Mouse (Mus musculus) limb, embryonic 13.5 days (tissue): ENCODE results near the gene Nbea. TPM values are rescaled to one million over a fixed set of nuclear protein-coding genes. Genes with fewer than 3 reads are reported as not detected.

ENCODE experiments used
- ATAC-seq: fragments of 200-750 bp; cut with Nextera tagmentation; 2 replicates; pipeline ENCODE4 v1.8.0; 2017; ENCODE audit warnings: low read depth, moderate number of reproducible peaks, moderate TSS enrichment; ENCODE audit not compliant: low FRiP score
- H3K27ac ChIP-seq: fragments of 300-500 bp; sonication (generic); 2 replicates; pipeline ENCODE4 v1.5.1; 2015; ENCODE audit warnings: inconsistent platforms, mild to moderate bottlenecking, moderate library complexity
- H3K27me3 ChIP-seq: fragments of 300-500 bp; sonication (generic); 2 replicates; pipeline ENCODE4 v1.6.1; 2015; ENCODE audit warnings: mild to moderate bottlenecking, inconsistent platforms
- H3K36me3 ChIP-seq: fragments of 300-500 bp; sonication (generic); 2 replicates; pipeline ENCODE4 v1.6.1; 2015; ENCODE audit warnings: inconsistent platforms, mild to moderate bottlenecking, moderate library complexity
- H3K4me1 ChIP-seq: fragments of 300-500 bp; sonication (generic); 2 replicates; pipeline ENCODE4 v1.6.1; 2015; ENCODE audit warnings: inconsistent platforms
- H3K4me2 ChIP-seq: fragments of 300-500 bp; sonication (generic); replicated peaks from 2 replicates; pipeline ENCODE4 v1.6.1; 2015; ENCODE audit warnings: inconsistent platforms, mild to moderate bottlenecking, moderate library complexity
- H3K4me3 ChIP-seq: fragments of 300-500 bp; sonication (generic); 2 replicates; pipeline ENCODE4 v1.5.1; 2015; ENCODE audit warnings: moderate library complexity, mild to moderate bottlenecking, inconsistent platforms
- H3K9ac ChIP-seq: fragments of 300-500 bp; sonication (generic); 2 replicates; pipeline ENCODE4 v1.6.1; 2015; ENCODE audit warnings: mild to moderate bottlenecking, inconsistent platforms
- H3K9me3 ChIP-seq: fragments of 300-500 bp; sonication (generic); 2 replicates; pipeline ENCODE4 v1.6.1; 2016; ENCODE audit warnings: inconsistent platforms
- WGBS: fragments of 180-500 bp; shearing (Covaris S2); methylation state at CpG from one replicate; pipeline ENCODE4 v1.1.7; 2015; 5-methylcytosine and 5-hydroxymethylcytosine counted together
- polyA plus RNA-seq: library from polyadenylated mRNA; unstranded; fragments of >200 nt; fragmentation: Nextera tagmentation; extraction: Ambion mirVana; gene quantifications from 2 replicates; pipeline ENCODE4 v1.2.1, GENCODE M21; 2015

Nbea gene
- polyA plus RNA-seq, 1 experiment from 2014 or later: 19.4 TPM

DNA sequence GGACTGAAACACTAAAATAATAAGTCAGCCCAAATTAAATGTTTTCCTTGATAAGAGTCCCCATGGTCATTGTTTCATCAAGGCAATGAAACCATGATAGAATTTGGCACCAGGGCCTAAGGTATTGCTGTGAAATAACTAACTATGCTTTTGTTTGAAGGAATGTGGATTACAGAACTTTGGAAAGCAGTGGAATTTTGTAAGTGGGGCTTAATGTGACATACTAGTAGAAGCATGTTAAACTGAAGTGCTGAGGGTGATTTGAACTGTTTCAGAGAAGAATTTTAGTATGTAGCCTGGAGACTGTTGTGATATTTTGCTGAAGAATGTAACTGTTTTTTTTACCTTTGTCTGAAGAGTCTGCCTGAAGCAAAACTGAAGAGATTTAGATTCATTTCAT lies 66.9 kb downstream of the Nbea start:
- no peak overlapping the region for H3K9ac ChIP-seq
- H3K36me3 ChIP-seq: peaks cover 8% of the 10 kb centered on the region
- ATAC-seq: no peak
- H3K4me1 ChIP-seq: no peaks in the 10 kb centered on the region
- H3K4me3 ChIP-seq: no peak overlapping the region
- H3K9me3 ChIP-seq: no peaks in the 10 kb centered on the region
- H3K4me2 ChIP-seq: no peak overlapping the region
- H3K27me3 ChIP-seq: no peaks in the 10 kb centered on the region
- no peak overlapping the region for H3K27ac ChIP-seq

DNA sequence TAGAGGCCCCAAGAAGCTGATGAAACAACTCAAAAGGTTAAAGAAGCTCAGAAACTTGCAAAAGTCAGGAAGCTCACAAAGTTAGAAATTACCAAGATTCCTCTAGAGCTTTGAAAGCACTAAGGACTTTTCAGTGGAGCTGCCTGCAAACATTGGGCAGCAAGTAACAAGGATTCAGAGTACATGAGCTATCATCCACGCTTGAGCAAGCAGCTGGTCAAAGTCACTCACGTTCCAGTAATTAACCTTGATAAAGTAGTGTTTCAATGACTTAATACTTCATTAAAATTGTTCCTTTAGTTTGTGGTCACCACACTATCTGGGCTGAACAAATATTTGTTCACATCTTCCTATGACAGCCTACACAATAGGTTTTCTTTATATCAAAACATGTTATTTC lies 75.4 kb downstream of the Nbea start:
- no peak for ATAC-seq
- no peak overlapping the region for H3K4me3 ChIP-seq
- H3K27ac ChIP-seq: no peak overlapping the region
- 76% methylated on average over 2 of the region's 2 CpGs for WGBS
- H3K27me3 ChIP-seq: no peaks in the 10 kb centered on the region
- no peaks in the 10 kb centered on the region for H3K36me3 ChIP-seq
- no peak overlapping the region for H3K4me2 ChIP-seq
- no peaks in the 10 kb centered on the region for H3K9me3 ChIP-seq
- no peaks in the 10 kb centered on the region for H3K4me1 ChIP-seq
- no peak overlapping the region for H3K9ac ChIP-seq

DNA sequence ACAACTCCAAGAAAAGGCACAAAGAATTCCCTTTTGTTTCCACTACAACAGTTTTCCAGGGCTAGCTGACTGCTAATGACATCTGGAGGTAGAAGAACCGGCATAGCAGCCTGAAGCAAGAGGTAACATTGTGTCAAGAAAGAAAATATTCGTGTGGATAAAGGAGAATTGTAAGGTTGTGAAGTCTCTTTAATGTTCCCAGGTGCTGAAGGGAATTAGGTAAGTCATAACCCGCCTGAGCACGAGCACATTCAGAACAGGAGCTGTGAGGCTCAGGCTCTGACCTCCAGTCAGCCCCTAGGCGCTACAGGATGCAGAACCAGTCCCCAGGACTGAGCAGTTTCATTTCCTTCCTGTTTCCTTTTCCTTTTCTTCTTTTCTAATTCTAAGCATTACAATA lies 86.4 kb downstream of the Nbea start:
- H3K27ac ChIP-seq: peak overlapping the region; percentile 34
- WGBS: 16% methylated on average over 5 of the region's 5 CpGs

DNA sequence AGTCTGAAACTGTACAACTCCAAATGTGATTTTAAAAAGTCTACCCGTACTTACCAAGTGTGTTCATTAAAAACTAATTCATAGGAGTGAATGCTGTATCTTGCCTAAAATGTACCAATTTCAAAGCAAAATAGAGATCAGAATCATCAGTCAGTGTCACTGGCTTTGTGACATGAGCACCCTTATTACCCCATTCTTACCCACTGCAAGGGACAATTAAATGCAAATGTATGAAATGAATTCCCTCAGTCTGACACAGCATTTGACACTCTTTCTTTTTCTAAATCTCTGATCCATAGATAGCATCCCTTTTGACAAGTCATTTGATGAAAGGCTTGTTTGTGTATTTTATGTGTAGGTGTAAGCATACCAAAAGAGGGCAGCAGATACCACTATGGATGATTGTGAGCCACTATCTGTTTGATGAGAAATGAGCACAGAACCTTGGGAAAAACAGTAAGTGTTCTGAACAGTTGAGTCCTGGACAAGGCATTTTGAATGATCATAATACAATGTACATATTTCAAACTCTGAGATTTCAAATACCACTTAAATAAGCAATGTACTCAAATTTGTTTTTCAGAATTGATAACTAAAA lies 104.4 kb downstream of the Nbea start:
- H3K4me1 ChIP-seq: no peaks in the 10 kb centered on the region
- H3K36me3 ChIP-seq: peaks cover 11% of the 10 kb centered on the region; the same call in 1 of the 2 replicates
- H3K4me2 ChIP-seq: no peak overlapping the region
- no peak for ATAC-seq
- WGBS: 98% methylated on average over 1 of the region's 1 CpGs
- no peaks in the 10 kb centered on the region for H3K9me3 ChIP-seq
- H3K27ac ChIP-seq: no peak overlapping the region
- no peaks in the 10 kb centered on the region for H3K27me3 ChIP-seq
- H3K9ac ChIP-seq: no peak overlapping the region
- H3K4me3 ChIP-seq: no peak overlapping the region

More for the DNA sequence above, 86.4 kb downstream of the Nbea start:
- no peak overlapping the region for H3K9ac ChIP-seq
- ATAC-seq: no peak
- H3K27me3 ChIP-seq: no peaks in the 10 kb centered on the region
- H3K4me3 ChIP-seq: no peak overlapping the region
- 0 out of 2 replicates have a peak overlapping the region, but pooled peaks have one; percentile 3 for H3K4me2 ChIP-seq
- no peaks in the 10 kb centered on the region for H3K36me3 ChIP-seq
- H3K9me3 ChIP-seq: no peaks in the 10 kb centered on the region
- peaks cover 12% of the 10 kb centered on the region for H3K4me1 ChIP-seq

DNA sequence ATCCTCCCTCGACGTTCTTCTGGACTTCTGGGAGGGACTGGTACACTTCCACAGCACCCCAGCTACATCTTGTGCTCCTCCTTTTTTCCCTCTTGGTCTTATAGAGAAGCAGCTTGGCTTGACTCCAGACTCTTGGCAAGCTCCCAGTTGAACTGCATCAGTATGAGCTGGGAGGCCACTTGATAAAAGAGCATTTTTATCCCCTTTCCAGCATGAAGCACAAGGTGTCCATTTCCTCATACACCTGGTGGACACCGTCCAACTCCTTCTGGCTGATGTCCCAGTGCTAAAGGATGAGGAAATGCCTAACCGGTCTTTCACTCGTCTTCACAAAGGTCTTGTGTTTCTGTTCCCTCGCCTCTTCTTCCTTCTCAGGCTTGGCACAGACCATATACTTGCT lies 115.7 kb downstream of the Nbea start:
- H3K9me3 ChIP-seq: no peaks in the 10 kb centered on the region
- no peak overlapping the region for H3K4me2 ChIP-seq
- H3K9ac ChIP-seq: no peak overlapping the region
- no peak overlapping the region for H3K27ac ChIP-seq
- ATAC-seq: no peak
- H3K4me1 ChIP-seq: peaks cover 5% of the 10 kb centered on the region; the same call in 1 of the 2 replicates
- WGBS: 73% methylated on average over 6 of the region's 6 CpGs
- H3K27me3 ChIP-seq: no peaks in the 10 kb centered on the region
- H3K36me3 ChIP-seq: peaks cover 5% of the 10 kb centered on the region
- no peak overlapping the region for H3K4me3 ChIP-seq

DNA sequence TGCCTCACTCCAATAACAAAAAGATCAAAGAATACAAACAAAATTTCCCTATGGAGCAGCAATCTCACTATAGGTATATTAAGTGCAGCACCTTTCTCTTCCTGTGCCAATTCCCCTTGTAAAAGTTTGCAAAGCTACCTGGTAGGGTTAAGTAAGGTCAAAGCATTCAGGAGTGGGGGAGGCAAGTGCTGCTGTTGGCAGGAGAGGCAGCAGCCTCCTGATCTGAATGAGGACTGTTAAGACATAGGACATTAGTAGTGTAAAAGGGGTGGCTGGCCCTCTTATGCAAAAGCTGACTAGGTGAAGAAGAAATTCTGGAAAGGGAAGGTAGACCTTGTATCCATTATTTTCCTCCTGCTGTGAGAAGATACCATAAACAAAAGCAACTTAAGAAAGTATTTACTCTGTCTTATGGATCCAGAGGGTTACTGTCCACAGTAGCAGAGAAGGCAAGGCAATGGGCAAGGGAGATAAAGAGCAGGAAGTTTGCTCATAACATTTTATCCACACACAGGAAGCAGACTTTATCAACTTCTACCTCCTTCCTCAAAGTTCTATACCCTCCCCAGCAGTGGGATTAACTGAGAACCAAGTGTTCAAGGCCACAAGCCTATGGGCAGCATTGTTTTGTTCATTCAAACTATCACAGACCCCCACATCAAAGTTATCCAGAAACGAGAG lies 117.0 kb downstream of the Nbea start:
- H3K27me3 ChIP-seq: no peaks in the 10 kb centered on the region
- WGBS: 75% methylated on average over 1 of the region's 1 CpGs
- no peak overlapping the region for H3K9ac ChIP-seq
- no peak overlapping the region for H3K4me2 ChIP-seq
- no peak overlapping the region for H3K4me3 ChIP-seq
- H3K4me1 ChIP-seq: peaks cover 5% of the 10 kb centered on the region; the same call in 1 of the 2 replicates
- H3K9me3 ChIP-seq: no peaks in the 10 kb centered on the region
- ATAC-seq: no peak
- H3K27ac ChIP-seq: no peak overlapping the region
- peaks cover 5% of the 10 kb centered on the region for H3K36me3 ChIP-seq

DNA sequence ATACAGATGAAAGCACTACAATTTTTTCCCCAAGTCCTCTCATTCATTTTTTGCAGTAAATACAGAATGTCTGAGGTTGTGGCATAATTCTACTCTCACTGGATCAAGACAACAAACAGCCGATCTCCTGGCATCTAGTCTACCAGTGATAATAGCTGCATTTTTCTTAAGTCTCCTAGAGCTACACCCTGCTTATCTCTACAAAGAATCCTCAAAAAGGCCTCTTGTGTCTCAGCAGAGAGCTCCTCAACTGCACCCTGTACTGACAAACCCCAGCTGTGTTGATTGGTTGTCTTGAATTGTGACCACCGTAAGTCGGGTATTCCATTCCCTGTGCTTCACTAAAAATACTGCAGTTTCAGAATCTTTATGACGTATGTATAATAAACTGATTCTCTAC lies 118.3 kb downstream of the Nbea start:
- no peak for ATAC-seq
- peaks cover 5% of the 10 kb centered on the region for H3K36me3 ChIP-seq
- no peak overlapping the region for H3K27ac ChIP-seq
- no peaks in the 10 kb centered on the region for H3K27me3 ChIP-seq
- no peak overlapping the region for H3K4me3 ChIP-seq
- peaks cover 5% of the 10 kb centered on the region; the same call in 1 of the 2 replicates for H3K4me1 ChIP-seq
- no peak overlapping the region for H3K4me2 ChIP-seq
- no peak overlapping the region for H3K9ac ChIP-seq
- no peaks in the 10 kb centered on the region for H3K9me3 ChIP-seq
- WGBS: 85% methylated on average over 4 of the region's 4 CpGs

DNA sequence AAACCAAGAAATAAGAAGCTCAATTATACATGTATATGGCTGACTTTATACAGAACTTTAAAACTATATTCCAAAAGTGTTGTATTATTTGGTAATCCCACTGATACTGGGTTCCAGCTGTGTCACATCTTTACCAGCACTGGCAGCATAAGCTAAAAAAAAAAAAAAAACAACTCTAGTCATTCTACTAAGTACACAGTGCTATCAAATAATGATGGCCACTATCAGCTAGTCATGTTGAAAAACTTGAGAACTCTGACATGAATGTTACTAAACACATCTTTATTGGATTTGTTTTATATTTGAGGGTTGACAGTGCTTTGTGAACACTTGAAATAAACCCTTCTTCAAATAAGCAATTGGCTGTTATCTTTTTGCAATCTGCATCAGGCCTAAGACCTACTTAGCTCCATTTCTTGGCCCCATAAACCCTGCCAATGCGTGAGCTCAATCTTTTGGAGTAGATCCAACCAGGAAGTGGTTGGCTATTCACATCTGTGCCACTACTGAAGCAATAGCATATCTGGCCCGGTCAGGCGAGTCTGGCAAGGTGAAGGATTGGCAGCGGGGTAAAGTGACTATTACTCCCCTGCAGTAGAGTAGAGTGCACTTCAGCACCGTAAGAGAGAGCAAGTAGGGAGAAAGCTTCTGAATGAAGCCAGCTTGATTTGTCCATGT lies 137.7 kb downstream of the Nbea start:
- no peak for ATAC-seq
- Histone ChIP-seq H3K9ac (no peak overlapping the region), H3K4me3 (no peak overlapping the region), H3K27ac (no peak overlapping the region), H3K4me2 (no peak overlapping the region), H3K9me3 (no peaks in the 10 kb centered on the region), H3K27me3 (no peaks in the 10 kb centered on the region), H3K36me3 (0 out of 2 replicates have a peak, but pooled peaks cover 3% of the 10 kb centered on the region), H3K4me1 (no peaks in the 10 kb centered on the region)
- WGBS: 87% methylated on average over 5 of the region's 5 CpGs

DNA sequence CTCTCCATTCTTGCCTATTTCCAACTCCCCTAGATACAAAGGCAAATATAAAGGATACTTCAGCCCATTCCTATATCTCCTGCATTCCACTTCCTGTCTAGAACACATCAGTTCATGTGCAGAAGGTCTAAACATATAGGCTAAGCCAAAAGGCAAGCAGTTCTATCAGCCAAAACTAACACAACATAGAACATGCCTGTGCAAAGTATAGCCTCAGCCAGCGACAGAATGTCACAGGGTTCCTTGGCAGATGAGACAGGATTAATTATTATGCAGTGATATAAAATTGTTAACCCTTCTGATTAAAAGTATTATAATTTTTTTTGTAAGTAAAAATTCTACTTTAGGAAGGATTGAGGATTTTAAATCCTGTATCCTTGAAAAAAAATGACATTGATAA lies 140.4 kb downstream of the Nbea start:
- H3K27me3 ChIP-seq: no peaks in the 10 kb centered on the region
- 0 out of 2 replicates have a peak, but pooled peaks cover 3% of the 10 kb centered on the region for H3K36me3 ChIP-seq
- H3K27ac ChIP-seq: no peak overlapping the region
- H3K4me1 ChIP-seq: no peaks in the 10 kb centered on the region
- no peak overlapping the region for H3K4me2 ChIP-seq
- ATAC-seq: no peak
- no peaks in the 10 kb centered on the region for H3K9me3 ChIP-seq
- no peak overlapping the region for H3K4me3 ChIP-seq
- 90% methylated on average over 1 of the region's 1 CpGs for WGBS
- no peak overlapping the region for H3K9ac ChIP-seq

DNA sequence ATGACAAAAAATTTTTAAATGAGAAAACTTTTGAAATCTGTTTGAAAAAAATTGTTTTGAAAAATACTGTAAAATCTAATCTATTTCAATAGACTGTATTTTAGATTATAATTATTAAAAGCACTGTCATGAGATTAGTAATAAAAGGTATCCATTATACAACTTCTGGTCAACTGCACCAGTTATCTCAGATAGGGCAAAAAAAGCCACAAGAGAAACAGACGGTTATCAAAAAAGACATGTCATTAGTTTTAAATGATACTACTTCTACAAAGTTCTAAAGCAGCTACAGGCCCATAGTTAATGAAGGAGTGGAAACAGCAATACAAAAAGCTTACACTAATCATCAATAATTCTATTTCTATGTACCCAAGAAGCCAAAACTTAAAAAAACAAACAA lies 144.0 kb downstream of the Nbea start:
- Histone ChIP-seq H3K4me2 (no peak overlapping the region), H3K9ac (no peak overlapping the region), H3K9me3 (no peaks in the 10 kb centered on the region), H3K4me1 (no peaks in the 10 kb centered on the region), H3K4me3 (no peak overlapping the region), H3K36me3 (no peaks in the 10 kb centered on the region), H3K27ac (no peak overlapping the region), H3K27me3 (no peaks in the 10 kb centered on the region)
- ATAC-seq: no peak
- 89% methylated on average over 1 of the region's 1 CpGs for WGBS

DNA sequence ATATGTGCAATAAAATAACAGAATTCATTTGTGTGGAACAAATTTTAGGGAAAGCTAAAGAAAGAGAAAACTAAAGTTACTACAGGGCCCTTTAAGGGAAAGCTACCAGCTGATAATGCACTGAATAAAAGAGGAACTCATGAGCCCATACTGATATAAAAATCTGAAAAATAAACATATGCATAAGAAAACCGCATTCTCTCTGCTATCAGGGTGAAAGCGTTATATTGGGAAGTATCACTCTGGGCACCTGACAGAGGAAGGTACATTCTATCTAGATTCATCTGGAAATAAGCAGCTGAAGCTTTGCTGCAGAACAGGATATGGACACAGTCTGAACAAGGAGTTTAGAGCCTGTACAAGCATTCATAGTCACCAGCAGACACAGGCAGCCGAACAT lies 148.9 kb downstream of the Nbea start:
- Histone ChIP-seq H3K4me1 (no peaks in the 10 kb centered on the region), H3K9me3 (no peaks in the 10 kb centered on the region), H3K4me3 (no peak overlapping the region), H3K27me3 (no peaks in the 10 kb centered on the region), H3K4me2 (no peak overlapping the region), H3K36me3 (0 out of 2 replicates have a peak, but pooled peaks cover 5% of the 10 kb centered on the region), H3K9ac (no peak overlapping the region), H3K27ac (no peak overlapping the region)
- ATAC-seq: no peak
- 84% methylated on average over 3 of the region's 3 CpGs for WGBS

DNA sequence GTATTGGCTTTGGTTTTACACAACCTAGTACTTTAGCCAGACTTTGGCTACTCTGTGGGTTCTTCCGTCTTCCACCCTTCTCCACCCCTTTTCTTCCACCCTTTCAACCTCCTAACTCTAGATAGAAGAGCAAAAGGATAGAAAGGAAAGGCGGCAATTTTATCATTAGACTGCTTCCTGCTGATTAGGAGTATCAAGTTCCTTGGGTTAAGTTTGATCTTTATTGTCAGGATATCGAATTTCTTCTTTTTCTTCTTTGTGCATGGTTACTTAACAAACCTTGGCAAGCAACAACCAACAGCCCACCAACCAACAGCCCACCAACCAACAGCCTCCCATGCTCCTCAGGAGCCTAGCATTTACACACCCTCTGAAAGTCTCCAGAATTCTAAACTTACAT lies 165.0 kb downstream of the Nbea start:
- Histone ChIP-seq H3K36me3 (peaks cover 15% of the 10 kb centered on the region), H3K4me2 (no peak overlapping the region), H3K9me3 (no peaks in the 10 kb centered on the region), H3K4me3 (no peak overlapping the region), H3K27me3 (no peaks in the 10 kb centered on the region), H3K9ac (no peak overlapping the region), H3K27ac (no peak overlapping the region), H3K4me1 (no peaks in the 10 kb centered on the region)
- 85% methylated on average over 3 of the region's 3 CpGs for WGBS
- ATAC-seq: no peak
